Mouse (Mus musculus) c-Kit-positive CD71-negative TER-119-negative erythroid progenitor cells, embryonic 14.5 days (primary cell): ENCODE measurements around the gene Slc12a7.
"Not testable (repeated sequence)": the region's sequence is repeated elsewhere in the genome, so short reads cannot be mapped to it uniquely, and the experiment has no call there.

Experiments
- DNase-seq: peaks from one replicate; pipeline ENCODE4 v3.0.0-alpha.2; 2013; ENCODE audit warnings: low read depth

Gene Slc12a7

DNA sequence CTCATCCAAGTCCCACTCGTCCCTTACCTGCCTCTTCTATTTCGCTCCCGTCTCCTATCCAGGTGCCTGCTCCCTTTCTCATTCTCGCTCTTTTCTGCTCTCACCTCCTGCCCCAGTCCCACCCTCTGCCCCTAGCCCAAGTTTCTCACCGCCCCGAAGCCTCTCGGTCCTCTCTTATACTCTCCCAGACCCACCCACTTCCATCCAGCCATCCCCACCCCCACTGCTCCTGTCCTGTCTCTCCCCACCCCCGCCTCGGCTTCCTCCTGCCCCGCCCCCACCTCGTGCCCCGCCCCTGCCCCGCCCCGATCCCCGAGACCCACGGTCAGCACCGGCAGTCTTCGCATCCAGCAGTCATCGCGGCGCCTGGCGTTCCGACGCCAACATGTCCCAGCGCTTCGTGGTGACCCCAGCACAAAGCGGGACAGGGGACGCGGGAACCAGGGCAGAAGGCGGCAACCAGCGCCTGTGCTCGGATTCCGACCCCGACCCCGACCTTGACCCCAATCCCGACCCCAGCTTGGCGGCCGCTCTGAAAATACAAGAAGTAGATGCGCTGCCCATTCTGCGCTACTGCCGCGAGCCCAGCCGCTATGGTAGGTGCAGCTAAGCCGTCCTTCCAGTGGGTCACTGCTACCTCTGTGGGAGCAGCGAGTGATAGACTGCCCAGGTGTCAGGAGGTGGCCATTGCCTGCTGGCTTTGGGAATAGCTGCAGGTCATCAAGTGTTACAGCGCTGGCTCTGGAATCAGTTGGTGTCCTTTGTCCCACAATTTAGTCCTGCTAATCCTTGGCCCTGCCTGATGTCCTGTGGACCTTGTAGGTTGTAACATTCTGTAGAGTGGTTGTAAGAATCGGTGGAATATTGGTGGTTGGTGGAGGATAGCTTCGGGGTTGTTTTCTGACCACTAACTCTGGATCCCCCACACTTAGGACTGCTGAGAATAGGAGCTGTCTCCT is at the start of gene Slc12a7:
TSS of gene Slc12a7 (plus strand) at position 353 of the 959 bp plus-strand sequence.
- DNase-seq, result no peak

- no peak for DNase-seq
Measured at GRCm38 (mm10) chr13:73683682-73684081, 49.2 kb upstream of the Slc12a7 start.

DNA sequence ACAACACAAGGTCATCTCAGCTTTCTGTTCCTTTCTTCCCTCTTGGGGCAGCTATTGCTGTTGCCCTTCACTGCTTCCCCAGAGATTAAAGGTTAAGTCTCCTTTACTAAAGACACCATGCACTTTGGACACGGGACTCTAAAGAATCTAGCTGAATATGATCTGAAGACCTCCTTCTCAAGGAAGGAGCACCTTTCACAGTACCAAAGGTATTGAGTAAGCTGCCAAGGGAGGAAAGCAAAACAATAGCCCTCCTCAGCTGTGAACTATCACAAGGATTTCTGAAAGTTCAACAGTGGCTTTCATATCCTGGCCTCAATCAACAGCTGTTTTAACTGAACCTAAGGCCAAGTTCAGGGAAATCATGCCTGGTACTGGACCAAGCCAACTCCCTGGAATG is 48.5 kb upstream of the Slc12a7 start:
- DNase-seq, result no peak

- DNase-seq, result no peak
Measured at GRCm38 (mm10) chr13:73685502-73685901, 47.4 kb upstream of the Slc12a7 start.

GRCm38 (mm10) chr13:73687601-73688000 is 45.3 kb upstream of the Slc12a7 start:
- DNase-seq, result no peak

- no peak for DNase-seq
Measured at GRCm38 (mm10) chr13:73688934-73689333, 44.0 kb upstream of the Slc12a7 start.

- DNase-seq, result peak; percentile 31
Measured at GRCm38 (mm10) chr13:73692249-73692868, 40.5 kb upstream of the Slc12a7 start.

DNA sequence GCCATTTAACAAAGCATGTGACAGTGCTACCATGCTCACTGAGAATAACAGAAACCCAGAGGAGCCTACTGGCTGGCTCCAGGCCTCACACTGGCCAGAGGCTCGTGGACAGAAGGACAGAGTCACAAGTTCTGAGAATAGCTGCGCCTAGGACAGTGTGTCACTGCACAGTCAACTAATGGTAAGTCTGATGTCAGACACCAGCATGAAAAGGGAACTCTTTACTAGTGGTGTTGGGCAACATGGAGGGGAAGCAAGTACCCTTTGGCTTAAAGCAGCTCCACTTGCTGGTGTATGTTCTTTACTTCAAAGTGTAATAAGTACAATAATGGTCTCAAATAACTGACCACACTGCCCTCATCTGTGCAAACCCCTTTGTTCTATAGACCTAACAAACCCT is 39.6 kb upstream of the Slc12a7 start:
- DNase-seq, result no peak

- no peak for DNase-seq
Measured at GRCm38 (mm10) chr13:73694972-73695371, 37.9 kb upstream of the Slc12a7 start.

DNA sequence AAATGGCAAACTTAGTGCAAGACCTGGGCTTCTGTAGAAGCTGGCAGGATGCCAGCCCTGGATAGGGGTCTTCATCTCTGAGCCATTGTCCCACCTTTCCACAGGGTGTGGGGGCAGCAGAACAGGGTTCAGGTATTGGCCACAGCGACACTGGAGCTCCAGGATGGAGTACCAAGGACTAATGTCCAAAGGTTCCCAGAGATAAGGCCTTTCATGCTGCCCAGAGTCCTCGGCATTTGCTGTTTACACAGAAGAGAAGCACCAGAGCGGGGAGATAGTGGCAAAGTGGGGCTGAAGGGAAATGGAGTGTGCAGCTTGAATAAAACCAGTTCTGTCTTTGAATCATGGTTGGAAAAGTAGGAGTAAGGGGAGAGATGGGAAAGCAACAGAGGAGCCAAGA is 36.4 kb upstream of the Slc12a7 start:
- DNase-seq, result no peak

- no peak for DNase-seq
Measured at GRCm38 (mm10) chr13:73699714-73700113, 33.2 kb upstream of the Slc12a7 start.

DNA sequence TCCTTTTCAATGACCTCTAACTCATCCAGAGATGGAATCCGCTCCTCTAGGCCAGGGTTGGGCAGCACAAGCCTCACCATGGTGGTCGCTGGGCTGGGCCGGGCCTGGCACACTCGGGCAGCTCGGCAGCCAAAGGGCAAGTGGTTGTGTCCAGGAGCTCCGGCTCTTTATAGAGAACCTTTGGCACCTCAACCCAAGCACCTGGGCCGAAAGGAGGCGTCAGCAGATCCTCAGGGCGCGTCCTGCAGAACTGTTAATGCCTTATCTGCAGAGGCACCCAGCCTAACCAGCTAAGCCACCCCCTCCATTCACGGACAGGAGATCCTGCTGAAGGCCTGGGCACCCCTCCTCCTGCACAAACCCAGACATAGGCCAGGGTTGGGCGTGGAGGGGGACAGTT is 32.3 kb upstream of the Slc12a7 start:
- DNase-seq, result no peak

GRCm38 (mm10) chr13:73701161-73701883 is 31.6 kb upstream of the Slc12a7 start:
- DNase-seq, result no peak

- no peak for DNase-seq
Measured at GRCm38 (mm10) chr13:73702776-73703175, 30.1 kb upstream of the Slc12a7 start.

- DNase-seq, result not testable (repeated sequence)
Measured at GRCm38 (mm10) chr13:73703486-73703885, 29.4 kb upstream of the Slc12a7 start.

DNA sequence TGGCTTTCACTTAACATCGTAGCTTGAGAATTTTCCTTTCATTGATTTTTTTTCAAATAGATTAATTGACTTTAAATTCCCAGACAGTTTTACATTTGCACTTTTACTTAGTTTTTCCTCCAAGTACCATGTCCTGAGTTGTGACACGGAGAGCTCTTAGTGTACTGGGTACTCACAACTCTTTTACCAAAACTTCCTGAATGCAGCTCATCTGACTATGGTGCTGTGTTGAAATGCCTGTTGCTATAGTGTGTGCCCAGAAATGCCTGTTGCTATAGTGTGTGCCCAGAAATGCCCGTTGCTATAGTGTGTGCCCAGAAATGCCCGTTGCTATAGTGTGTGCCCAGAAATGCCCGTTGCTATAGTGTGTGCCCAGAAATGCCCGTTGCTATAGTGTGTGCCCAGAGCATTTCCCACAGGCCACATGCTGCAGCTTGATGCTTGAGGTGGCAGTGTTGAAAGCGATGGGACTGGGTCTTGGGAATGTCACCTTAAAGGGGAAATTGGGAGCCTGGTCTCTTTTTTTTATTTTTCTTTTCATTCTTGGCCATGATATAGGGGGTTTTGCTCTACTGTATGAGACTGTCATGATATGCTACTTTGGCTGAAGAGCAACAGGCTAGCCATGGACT is 28.1 kb upstream of the Slc12a7 start, which contains the start of gene Slc6a19:
TSS of gene Slc6a19 (minus strand) at position 172 of the 632 bp plus-strand sequence.
- DNase-seq, result no peak

DNA sequence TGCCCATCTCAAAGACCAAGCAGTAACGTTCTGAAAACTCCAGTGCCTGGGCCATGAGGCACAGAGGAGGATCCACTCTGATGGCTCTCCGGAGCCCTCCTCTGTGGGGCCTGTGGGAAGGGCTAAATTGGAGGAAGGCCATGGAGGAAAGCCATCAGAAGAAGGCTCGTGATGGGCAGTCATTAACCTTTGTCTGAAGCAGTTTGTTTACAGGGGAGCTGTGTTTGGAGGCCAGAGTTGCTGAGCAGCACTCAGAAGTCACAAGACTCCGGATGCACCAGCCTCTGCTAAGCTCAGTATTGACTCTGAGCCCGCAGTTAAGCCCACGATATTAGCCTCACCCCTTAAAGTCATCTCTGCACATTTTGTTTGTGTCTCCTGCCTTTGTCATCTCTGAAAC is 23.4 kb upstream of the Slc12a7 start:
- no peak for DNase-seq

DNA sequence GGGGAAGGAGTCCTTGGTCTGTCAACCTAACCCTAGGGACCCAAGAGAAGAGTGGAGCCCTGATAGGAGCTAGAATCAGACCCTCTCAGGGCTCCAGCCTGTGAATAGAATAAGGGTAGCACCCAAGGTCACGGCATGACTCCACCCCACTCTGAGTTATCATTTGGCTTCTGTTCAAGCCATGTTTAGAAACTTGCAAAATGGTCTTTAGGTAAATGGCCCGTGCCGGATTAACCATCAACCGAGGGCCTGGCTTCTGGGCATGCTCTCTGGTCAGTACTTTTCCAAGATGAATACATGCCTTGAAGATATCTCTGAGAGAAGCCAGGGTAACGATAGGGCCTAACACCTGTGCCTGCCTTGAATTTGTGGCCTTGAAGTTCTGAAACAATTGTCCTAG is 21.7 kb upstream of the Slc12a7 start:
- no peak for DNase-seq

DNA sequence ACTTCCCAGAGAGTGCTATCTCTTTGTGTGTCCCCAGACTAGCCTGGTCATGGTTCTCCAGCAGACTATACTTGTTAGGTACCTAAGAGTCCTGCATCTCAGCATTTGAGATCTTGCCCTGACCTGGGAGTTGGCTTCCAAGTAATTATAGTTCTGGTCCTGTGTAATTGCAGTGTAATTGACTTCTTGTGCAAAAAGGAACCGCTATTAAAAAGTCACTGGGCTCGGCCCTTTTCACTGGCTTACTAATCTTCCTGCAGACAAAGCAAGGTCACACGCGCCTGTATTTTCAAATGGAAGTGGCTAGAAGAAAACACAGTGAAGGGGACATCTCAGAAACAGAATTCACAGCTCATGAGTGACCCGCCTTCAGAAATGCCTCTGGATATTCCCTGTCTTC is 21.1 kb upstream of the Slc12a7 start:
- DNase-seq, result no peak

DNA sequence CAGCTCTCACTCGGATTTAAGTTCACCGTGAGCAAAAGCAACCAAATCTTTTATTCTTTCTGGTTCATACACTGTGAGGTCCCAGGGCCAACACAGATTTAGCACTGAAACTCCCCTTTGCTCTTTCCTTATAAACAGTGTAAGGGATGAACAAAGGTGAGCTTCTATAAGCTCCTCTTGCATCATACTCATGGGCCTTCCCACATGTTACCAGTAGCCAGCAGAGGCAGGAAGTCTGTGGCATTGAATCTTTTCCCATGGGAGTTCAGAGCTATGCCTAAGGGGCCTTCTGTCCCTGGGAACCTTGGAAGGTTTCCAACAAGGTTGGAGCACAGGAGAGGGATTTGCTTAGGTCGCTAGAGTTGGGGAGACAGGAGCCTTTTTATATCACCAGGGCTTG is 20.7 kb upstream of the Slc12a7 start:
- no peak for DNase-seq

DNA sequence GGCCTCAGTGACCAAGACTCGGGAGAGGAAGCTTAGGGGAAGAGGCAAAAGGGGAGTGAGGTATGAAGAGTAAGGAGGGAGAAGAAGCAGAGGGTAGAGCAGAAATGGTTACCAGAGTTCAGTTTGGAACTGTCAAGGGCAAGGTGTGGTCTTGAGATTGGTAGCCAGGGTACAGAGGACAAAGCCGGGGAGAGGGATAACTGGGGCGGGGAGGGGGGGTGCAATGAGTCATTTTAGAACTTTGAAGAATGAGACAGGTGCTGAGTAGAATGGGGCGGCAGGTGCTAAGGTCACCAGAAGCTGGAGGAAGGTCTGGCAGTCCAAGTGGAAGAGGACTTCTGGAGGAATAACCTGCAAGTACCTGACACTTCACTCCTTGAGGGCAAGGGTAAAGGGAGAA is 19.7 kb upstream of the Slc12a7 start:
- DNase-seq, result no peak

DNA sequence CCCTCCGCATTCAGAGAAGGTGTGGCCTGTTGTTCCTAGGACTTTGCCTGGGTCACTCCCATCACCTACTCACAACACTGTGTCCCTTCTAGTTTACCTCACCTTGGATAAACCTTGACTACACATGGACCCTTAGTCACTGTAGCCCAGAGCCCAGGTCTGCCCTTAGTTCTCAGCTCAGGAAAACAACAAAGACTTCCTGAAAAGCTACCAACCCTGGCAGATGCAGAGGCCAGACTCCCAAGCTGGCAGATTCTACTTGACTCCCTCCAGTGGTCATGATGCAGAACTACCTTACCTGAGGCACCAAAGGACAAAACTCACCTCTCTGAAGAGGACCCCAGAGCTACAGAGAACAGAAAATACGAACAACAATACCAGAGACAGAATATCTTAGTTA is 18.9 kb upstream of the Slc12a7 start:
- no peak for DNase-seq
